Mouse (Mus musculus) kidney, postnatal 0 days (tissue): ENCODE results near the gene Ntsr1. TPM values are rescaled to one million over a fixed set of nuclear protein-coding genes. Genes with fewer than 3 reads are reported as not detected.

Source experiments
- ATAC-seq: fragments of 200-750 bp; cut with Nextera tagmentation; replicated peaks from 2 replicates; pipeline ENCODE4 v1.8.0; 2017; ENCODE audit warnings: low read depth, moderate number of reproducible peaks, moderate TSS enrichment, moderate library complexity; ENCODE audit not compliant: low FRiP score
- DNase-seq: peaks from one replicate; pipeline ENCODE4 v3.0.0-alpha.2; 2016; ENCODE audit warnings: low spot score
- H3K27ac ChIP-seq: fragments of 300-500 bp; sonication (generic); 2 replicates; pipeline ENCODE4 v1.5.1; 2014; ENCODE audit warnings: mild to moderate bottlenecking
- H3K27me3 ChIP-seq: fragments of 300-500 bp; sonication (generic); 2 replicates; pipeline ENCODE4 v1.6.1; 2014; ENCODE audit warnings: low read length, mixed read lengths; ENCODE audit not compliant: insufficient read depth
- H3K36me3 ChIP-seq: fragments of 300-500 bp; sonication (generic); 2 replicates; pipeline ENCODE4 v1.6.1; 2014; ENCODE audit warnings: low read length, mixed read lengths; ENCODE audit not compliant: insufficient read depth
- H3K4me1 ChIP-seq: fragments of 300-500 bp; sonication (generic); replicated peaks from 2 replicates; pipeline ENCODE4 v1.6.1; 2014; ENCODE audit warnings: antibody characterized with exemption, low read length, mixed read lengths; ENCODE audit not compliant: insufficient read depth
- H3K4me2 ChIP-seq: fragments of 300-500 bp; sonication (generic); 2 replicates; pipeline ENCODE4 v1.6.1; 2014; ENCODE audit warnings: mild to moderate bottlenecking, low read length, moderate library complexity, mixed read lengths
- H3K4me3 ChIP-seq: fragments of 300-500 bp; sonication (generic); replicated peaks from 2 replicates; pipeline ENCODE4 v1.5.1; 2014; ENCODE audit warnings: low read depth, low read length
- H3K9ac ChIP-seq: fragments of 300-500 bp; sonication (generic); 2 replicates; pipeline ENCODE4 v1.6.1; 2014; ENCODE audit warnings: low read depth, low read length
- H3K9me3 ChIP-seq: fragments of 300-500 bp; sonication (generic); replicated peaks from 2 replicates; pipeline ENCODE4 v1.6.1; 2016; ENCODE audit warnings: low read length, inconsistent platforms, mixed read lengths
- CTCF ChIP-seq: IDR thresholded peaks from 2 replicates; pipeline ENCODE4 v1.5.1; 2016; ENCODE audit warnings: antibody characterized with exemption, low read depth, mild to moderate bottlenecking, moderate library complexity
- WGBS: fragments of 180-500 bp; shearing (Covaris S2); extraction: QIAGEN DNeasy Blood & Tissue Kit; methylation state at CpG from one replicate; pipeline ENCODE4 v1.1.7; 2014; 5-methylcytosine and 5-hydroxymethylcytosine counted together
- polyA plus RNA-seq: library from polyadenylated mRNA; unstranded; fragments of >200 nt; fragmentation: Nextera tagmentation; extraction: Ambion mirVana; gene quantifications from 2 replicates; pipeline ENCODE4 v1.2.1, GENCODE M21; 2015

Ntsr1 gene
- polyA plus RNA-seq, 1 experiment from 2014 or later: 4.4 TPM

GRCm38 (mm10) chr2:180500726-180501125 is 950 bp downstream of the Ntsr1 start:
- Histone ChIP-seq H3K36me3 (no peaks in the 10 kb centered on the region), H3K9me3 (no peaks in the 10 kb centered on the region), H3K4me2 (peak overlapping the region; percentile 66), H3K4me1 (no peaks in the 10 kb centered on the region), H3K4me3 (peak overlapping the region; percentile 37), H3K27me3 (peaks cover 7% of the 10 kb centered on the region; the same call in 1 of the 2 replicates), H3K27ac (no peak overlapping the region), H3K9ac (no peak overlapping the region)
- WGBS: 31% methylated on average over 13 of the region's 13 CpGs
- no peak for DNase-seq
- ATAC-seq: no peak; the same call in 1 of the 2 replicates
- no peak for TF ChIP-seq CTCF

- Histone ChIP-seq H3K4me1 (no peaks in the 10 kb centered on the region), H3K27ac (no peak overlapping the region), H3K27me3 (peaks cover 7% of the 10 kb centered on the region; the same call in 1 of the 2 replicates), H3K36me3 (no peaks in the 10 kb centered on the region), H3K4me3 (peak overlapping the region; percentile 37; the same call in 1 of the 2 replicates), H3K4me2 (peak overlapping the region; percentile 66), H3K9ac (no peak overlapping the region), H3K9me3 (no peaks in the 10 kb centered on the region)
- no peak for TF ChIP-seq CTCF
- peak; percentile 75 for DNase-seq
- WGBS: 33% methylated on average over 9 of the region's 9 CpGs
- ATAC-seq: 0 out of 2 replicates have a peak, but pooled peaks have one; percentile 44
Measured at GRCm38 (mm10) chr2:180501217-180501967, 1.6 kb downstream of the Ntsr1 start.

- Histone ChIP-seq H3K4me1 (0 out of 2 replicates have a peak, but pooled peaks cover under 1% of the 10 kb centered on the region), H3K9ac (no peak overlapping the region), H3K27ac (no peak overlapping the region), H3K4me3 (no peak overlapping the region), H3K27me3 (no peaks in the 10 kb centered on the region), H3K4me2 (no peak overlapping the region), H3K36me3 (no peaks in the 10 kb centered on the region), H3K9me3 (no peaks in the 10 kb centered on the region)
- 78% methylated on average over 5 of the region's 5 CpGs for WGBS
- no peak for DNase-seq
- no peak for ATAC-seq
- TF ChIP-seq CTCF: no peak
Measured at GRCm38 (mm10) chr2:180506281-180506680, 6.5 kb downstream of the Ntsr1 start.

DNA sequence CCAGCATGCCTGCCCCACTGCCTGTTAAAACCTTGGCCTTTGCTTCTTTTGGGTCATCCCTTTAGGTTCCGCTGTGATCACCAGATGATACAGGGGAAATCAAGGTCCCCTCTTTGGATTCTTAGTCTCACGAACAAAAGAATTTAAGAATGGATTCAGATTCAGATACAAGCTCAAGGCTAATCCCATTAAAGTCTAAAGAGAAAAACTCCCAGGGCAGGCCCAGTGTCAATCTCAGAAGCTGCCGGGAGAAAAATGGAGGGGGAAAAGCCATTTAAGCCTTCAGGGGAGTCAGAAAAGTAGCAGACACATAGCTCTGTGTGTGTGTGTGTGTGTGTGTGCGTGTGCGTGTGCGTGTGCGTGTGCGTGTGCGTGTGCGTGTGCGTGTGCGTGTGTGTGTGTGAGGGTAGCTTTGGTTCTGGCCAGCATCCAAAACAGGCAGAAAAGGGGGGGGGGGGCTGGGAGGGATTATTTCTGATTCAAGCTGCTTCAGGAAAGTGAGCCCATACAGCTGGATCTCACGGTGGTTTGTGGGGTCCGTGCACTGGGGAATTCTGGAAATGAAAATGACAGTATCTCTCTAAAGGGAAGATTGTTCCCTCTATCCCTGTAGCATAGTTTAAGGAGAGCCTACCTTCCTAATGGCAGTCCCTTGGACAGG is 8.8 kb downstream of the Ntsr1 start:
- 77% methylated on average over 14 of the region's 14 CpGs for WGBS
- no peak overlapping the region for H3K4me3 ChIP-seq
- no peak for ATAC-seq
- no peaks in the 10 kb centered on the region for H3K27me3 ChIP-seq
- DNase-seq: no peak
- no peak overlapping the region for H3K27ac ChIP-seq
- H3K36me3 ChIP-seq: no peaks in the 10 kb centered on the region
- H3K9ac ChIP-seq: no peak overlapping the region
- 0 out of 2 replicates have a peak, but pooled peaks cover 3% of the 10 kb centered on the region for H3K4me1 ChIP-seq
- no peak overlapping the region for H3K4me2 ChIP-seq
- H3K9me3 ChIP-seq: no peaks in the 10 kb centered on the region
- TF ChIP-seq CTCF: no peak

DNA sequence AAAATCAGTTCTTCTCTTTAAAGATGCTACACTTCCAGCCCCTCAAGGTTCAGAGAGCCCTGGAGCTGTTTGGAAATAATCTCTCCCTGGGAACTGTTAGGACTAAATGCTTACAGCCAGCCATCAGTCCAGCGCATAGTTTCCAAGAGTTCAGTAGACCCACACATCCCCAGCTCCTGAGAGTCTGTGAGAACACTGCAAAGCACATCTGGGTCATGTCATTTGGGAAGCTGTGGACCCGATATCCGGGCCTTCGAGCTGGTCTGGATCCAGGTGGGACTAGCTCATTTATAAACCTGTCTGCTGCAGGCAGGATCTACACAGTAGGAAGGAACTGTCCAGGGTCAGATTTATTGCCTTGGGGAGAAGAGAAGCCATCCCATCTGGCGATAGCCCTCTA is 11.1 kb downstream of the Ntsr1 start:
- Histone ChIP-seq H3K36me3 (no peaks in the 10 kb centered on the region), H3K27me3 (no peaks in the 10 kb centered on the region), H3K9me3 (no peaks in the 10 kb centered on the region), H3K27ac (no peak overlapping the region), H3K4me3 (no peak overlapping the region), H3K4me2 (no peak overlapping the region), H3K4me1 (0 out of 2 replicates have a peak, but pooled peaks cover 3% of the 10 kb centered on the region), H3K9ac (no peak overlapping the region)
- no peak for ATAC-seq
- 25% methylated on average over 5 of the region's 5 CpGs for WGBS
- peak; percentile 36 for DNase-seq
- no peak for TF ChIP-seq CTCF

- H3K4me2 ChIP-seq: no peak overlapping the region
- ATAC-seq: no peak
- TF ChIP-seq CTCF: no peak
- WGBS: 27% methylated on average over 13 of the region's 13 CpGs
- 0 out of 2 replicates have a peak overlapping the region, but pooled peaks have one; percentile 10 for H3K27ac ChIP-seq
- H3K4me1 ChIP-seq: 0 out of 2 replicates have a peak, but pooled peaks cover 3% of the 10 kb centered on the region
- no peaks in the 10 kb centered on the region for H3K36me3 ChIP-seq
- peak; percentile 59 for DNase-seq
- H3K9ac ChIP-seq: no peak overlapping the region
- H3K4me3 ChIP-seq: no peak overlapping the region
- H3K27me3 ChIP-seq: no peaks in the 10 kb centered on the region
- H3K9me3 ChIP-seq: no peaks in the 10 kb centered on the region
Measured at GRCm38 (mm10) chr2:180511875-180512661, 12.3 kb downstream of the Ntsr1 start.
